Mouse (Mus musculus): ENCODE results near the gene Gm34653.

Gm34653 gene

DNA sequence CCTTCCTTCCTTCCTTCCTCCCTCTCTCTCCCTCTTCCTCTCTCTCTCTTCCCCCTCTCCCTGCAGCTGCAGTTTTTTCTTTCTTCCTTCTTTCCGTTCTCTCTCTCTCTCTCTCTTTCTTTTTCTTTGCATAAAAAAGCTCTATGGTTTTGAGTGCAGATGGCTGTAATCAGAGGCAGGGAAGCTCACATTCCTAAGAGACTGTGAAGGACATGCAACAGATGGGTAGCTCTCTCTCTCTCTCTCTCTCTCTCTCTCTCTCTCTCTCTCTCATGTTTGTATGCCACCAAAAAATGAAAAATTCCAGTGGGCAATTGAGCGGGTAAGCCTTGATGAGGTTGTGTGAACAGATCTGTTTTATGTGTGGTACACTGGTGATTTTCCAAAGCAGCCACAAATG, 51.4 kb downstream of the Gm34653 start:
- no peak for DNase-seq (ENCODE audit: low read depth)

Measured in fibroblast of lung, adult 2 months (primary cell).